Mouse (Mus musculus) midbrain, embryonic 12.5 days (tissue): Measurements from ENCODE around the gene Ppp1r16b. TPM values are rescaled to one million over a fixed set of nuclear protein-coding genes. Genes with fewer than 3 reads are reported as not detected.

Experiments
- ATAC-seq: fragments of 200-750 bp; cut with Nextera tagmentation; 2 replicates; pipeline ENCODE4 v1.8.0; 2017; ENCODE audit warnings: low read depth, moderate TSS enrichment, moderate library complexity; ENCODE audit not compliant: low FRiP score
- H3K27ac ChIP-seq: fragments of 300-500 bp; sonication (generic); replicated peaks from 2 replicates; pipeline ENCODE4 v1.5.1; 2016; ENCODE audit warnings: mild to moderate bottlenecking
- H3K27me3 ChIP-seq: fragments of 300-500 bp; sonication (generic); 2 replicates; pipeline ENCODE4 v1.6.1; 2016; ENCODE audit warnings: mild to moderate bottlenecking
- H3K36me3 ChIP-seq: fragments of 300-500 bp; sonication (generic); 2 replicates; pipeline ENCODE4 v1.6.1; 2016
- H3K4me1 ChIP-seq: fragments of 300-500 bp; sonication (generic); 2 replicates; pipeline ENCODE4 v1.6.1; 2016
- H3K4me2 ChIP-seq: fragments of 300-500 bp; sonication (generic); replicated peaks from 2 replicates; pipeline ENCODE4 v1.6.1; 2016; ENCODE audit warnings: mild to moderate bottlenecking, moderate library complexity
- H3K4me3 ChIP-seq: fragments of 300-500 bp; sonication (generic); 2 replicates; pipeline ENCODE4 v1.5.1; 2016; ENCODE audit warnings: mild to moderate bottlenecking
- H3K9ac ChIP-seq: fragments of 300-500 bp; sonication (generic); replicated peaks from 2 replicates; pipeline ENCODE4 v1.6.1; 2016; ENCODE audit warnings: mild to moderate bottlenecking, moderate library complexity
- H3K9me3 ChIP-seq: fragments of 300-500 bp; sonication (generic); 2 replicates; pipeline ENCODE4 v1.6.1; 2016; ENCODE audit warnings: mild to moderate bottlenecking
- WGBS: fragments of 180-500 bp; shearing (Covaris S2); methylation state at CpG from one replicate; pipeline ENCODE4 v1.1.7; 2016; 5-methylcytosine and 5-hydroxymethylcytosine counted together
- polyA plus RNA-seq: library from polyadenylated mRNA; unstranded; fragments of >200 nt; fragmentation: Nextera tagmentation; extraction: Ambion mirVana; gene quantifications from 2 replicates; pipeline ENCODE4 v1.2.1, GENCODE M21; 2016

The Ppp1r16b gene
- polyA plus RNA-seq, 1 experiment from 2014 or later = 3.5 TPM

- Histone ChIP-seq H3K4me1 (no peaks in the 10 kb centered on the region), H3K27ac (no peak overlapping the region), H3K36me3 (peaks cover 25% of the 10 kb centered on the region), H3K4me2 (no peak overlapping the region), H3K27me3 (no peaks in the 10 kb centered on the region), H3K9ac (no peak overlapping the region), H3K4me3 (no peak overlapping the region), H3K9me3 (no peaks in the 10 kb centered on the region)
- WGBS = 93% methylated on average over 3 of the region's 3 CpGs
- ATAC-seq = no peak
Observed at GRCm38 (mm10) chr2:158643791-158644190, 21.4 kb upstream of the Ppp1r16b start.

- 58% methylated on average over 7 of the region's 7 CpGs for WGBS
- Histone ChIP-seq H3K27me3 (no peaks in the 10 kb centered on the region), H3K9ac (no peak overlapping the region), H3K27ac (no peak overlapping the region), H3K4me1 (no peaks in the 10 kb centered on the region), H3K36me3 (no peaks in the 10 kb centered on the region), H3K9me3 (no peaks in the 10 kb centered on the region), H3K4me2 (no peak overlapping the region), H3K4me3 (no peak overlapping the region)
- ATAC-seq = no peak
Observed at GRCm38 (mm10) chr2:158651159-158651908, 13.9 kb upstream of the Ppp1r16b start.

GRCm38 (mm10) chr2:158652985-158653384, 12.2 kb upstream of the Ppp1r16b start:
- Histone ChIP-seq H3K27me3 (no peaks in the 10 kb centered on the region), H3K4me2 (no peak overlapping the region), H3K4me3 (no peak overlapping the region), H3K9ac (no peak overlapping the region), H3K27ac (no peak overlapping the region), H3K9me3 (no peaks in the 10 kb centered on the region), H3K36me3 (no peaks in the 10 kb centered on the region), H3K4me1 (no peaks in the 10 kb centered on the region)
- ATAC-seq = peak; percentile 38; the same call in 1 of the 2 replicates
- WGBS = 2% methylated on average over 4 of the region's 4 CpGs

- no peak overlapping the region for H3K27ac ChIP-seq
- no peak overlapping the region for H3K4me3 ChIP-seq
- no peaks in the 10 kb centered on the region for H3K36me3 ChIP-seq
- H3K4me2 ChIP-seq = no peak overlapping the region
- H3K27me3 ChIP-seq = no peaks in the 10 kb centered on the region
- 83% methylated on average over 9 of the region's 9 CpGs for WGBS
- no peaks in the 10 kb centered on the region for H3K4me1 ChIP-seq
- no peaks in the 10 kb centered on the region for H3K9me3 ChIP-seq
- H3K9ac ChIP-seq = no peak overlapping the region
- ATAC-seq = no peak
Observed at GRCm38 (mm10) chr2:158654717-158655116, 10.5 kb upstream of the Ppp1r16b start.

- ATAC-seq = no peak
- no peak overlapping the region for H3K9ac ChIP-seq
- H3K4me2 ChIP-seq = no peak overlapping the region
- no peak overlapping the region for H3K4me3 ChIP-seq
- no peaks in the 10 kb centered on the region for H3K9me3 ChIP-seq
- no peak overlapping the region for H3K27ac ChIP-seq
- H3K4me1 ChIP-seq = no peaks in the 10 kb centered on the region
- 87% methylated on average over 4 of the region's 4 CpGs for WGBS
- H3K36me3 ChIP-seq = no peaks in the 10 kb centered on the region
- no peaks in the 10 kb centered on the region for H3K27me3 ChIP-seq
Observed at GRCm38 (mm10) chr2:158655806-158656205, 9.4 kb upstream of the Ppp1r16b start.

GRCm38 (mm10) chr2:158658822-158659221, 6.4 kb upstream of the Ppp1r16b start:
- Histone ChIP-seq H3K9me3 (no peaks in the 10 kb centered on the region), H3K4me2 (no peak overlapping the region), H3K27ac (no peak overlapping the region), H3K4me3 (no peak overlapping the region), H3K36me3 (no peaks in the 10 kb centered on the region), H3K27me3 (no peaks in the 10 kb centered on the region), H3K9ac (no peak overlapping the region), H3K4me1 (no peaks in the 10 kb centered on the region)
- ATAC-seq = no peak
- WGBS = 61% methylated on average over 6 of the region's 6 CpGs

- H3K27me3 ChIP-seq = no peaks in the 10 kb centered on the region
- no peaks in the 10 kb centered on the region for H3K36me3 ChIP-seq
- WGBS = 78% methylated on average over 3 of the region's 3 CpGs
- no peak for ATAC-seq
- no peak overlapping the region for H3K4me2 ChIP-seq
- no peaks in the 10 kb centered on the region for H3K9me3 ChIP-seq
- H3K4me1 ChIP-seq = no peaks in the 10 kb centered on the region
- no peak overlapping the region for H3K4me3 ChIP-seq
- H3K27ac ChIP-seq = no peak overlapping the region
- no peak overlapping the region for H3K9ac ChIP-seq
Observed at GRCm38 (mm10) chr2:158659346-158659745, 5.9 kb upstream of the Ppp1r16b start.

- H3K4me2 ChIP-seq = 0 out of 2 replicates have a peak overlapping the region, but pooled peaks have one; percentile 99
- H3K9me3 ChIP-seq = no peaks in the 10 kb centered on the region
- H3K36me3 ChIP-seq = no peaks in the 10 kb centered on the region
- ATAC-seq = no peak
- H3K27me3 ChIP-seq = peaks cover 42% of the 10 kb centered on the region
- no peak overlapping the region for H3K9ac ChIP-seq
- H3K27ac ChIP-seq = no peak overlapping the region; the same call in 1 of the 2 replicates
- peaks cover 43% of the 10 kb centered on the region for H3K4me1 ChIP-seq
- 26% methylated on average over 13 of the region's 13 CpGs for WGBS
- H3K4me3 ChIP-seq = no peak overlapping the region; the same call in 1 of the 2 replicates
Observed at GRCm38 (mm10) chr2:158666071-158666800, 1.0 kb downstream of the Ppp1r16b start.

- Histone ChIP-seq H3K27me3 (peaks cover 42% of the 10 kb centered on the region), H3K9me3 (no peaks in the 10 kb centered on the region), H3K9ac (peak overlapping the region; percentile 62), H3K27ac (peak overlapping the region; percentile 15), H3K4me3 (peak overlapping the region; percentile 60), H3K4me1 (peaks cover 43% of the 10 kb centered on the region), H3K36me3 (no peaks in the 10 kb centered on the region), H3K4me2 (peak overlapping the region; percentile 99)
- peak; percentile 84 for ATAC-seq
- 1% methylated on average over 47 of the region's 47 CpGs for WGBS
Observed at GRCm38 (mm10) chr2:158667022-158667670, 1.9 kb downstream of the Ppp1r16b start.

GRCm38 (mm10) chr2:158667671-158668432, 2.7 kb downstream of the Ppp1r16b start:
- Histone ChIP-seq H3K4me3 (peak overlapping the region; percentile 60), H3K27me3 (peaks cover 42% of the 10 kb centered on the region), H3K4me1 (peaks cover 50% of the 10 kb centered on the region), H3K27ac (0 out of 2 replicates have a peak overlapping the region, but pooled peaks have one; percentile 12), H3K36me3 (no peaks in the 10 kb centered on the region), H3K9me3 (no peaks in the 10 kb centered on the region), H3K4me2 (peak overlapping the region; percentile 99), H3K9ac (peak overlapping the region; percentile 62)
- WGBS = 1% methylated on average over 52 of the region's 54 CpGs
- peak; percentile 41 for ATAC-seq

GRCm38 (mm10) chr2:158668433-158669010, 3.3 kb downstream of the Ppp1r16b start:
- no peak for ATAC-seq
- Histone ChIP-seq H3K9me3 (no peaks in the 10 kb centered on the region), H3K9ac (peak overlapping the region; percentile 62), H3K27me3 (peaks cover 42% of the 10 kb centered on the region), H3K4me3 (peak overlapping the region; percentile 60), H3K4me2 (peak overlapping the region; percentile 99), H3K27ac (0 out of 2 replicates have a peak overlapping the region, but pooled peaks have one; percentile 12), H3K4me1 (peaks cover 57% of the 10 kb centered on the region), H3K36me3 (no peaks in the 10 kb centered on the region)
- 10% methylated on average over 23 of the region's 23 CpGs for WGBS
